Mouse (Mus musculus): Measurements from ENCODE around the gene Lsm4. TPM values are rescaled to one million over a fixed set of nuclear protein-coding genes. Genes with fewer than 3 reads are reported as not detected.

The Lsm4 gene
- polyA plus RNA-seq, 1 experiment from 2014 or later: 147 TPM

GRCm38 (mm10) chr8:70696019-70696885 is 23.2 kb downstream of the Lsm4 start:
- TF ChIP-seq EP300 (optimal IDR thresholded peaks at IDR 0.05) (no peak), CTCF (IDR thresholded peaks at IDR 0.05; ENCODE audit: low read depth) (no peak; the same call in 1 of the 2 replicates)
- peak overlapping the region; percentile 15 for H3K4me3 ChIP-seq (ENCODE audit: low read depth, low read length)
- H3K9ac ChIP-seq (ENCODE audit: low read length): peak overlapping the region; percentile 50; the same call in 1 of the 2 replicates
- H3K4me2 ChIP-seq (replicated peaks; ENCODE audit: low read depth): peak overlapping the region; percentile 47
- peak; percentile 25; the same call in 1 of the 2 replicates for ATAC-seq (ENCODE audit: low FRiP score, low TSS enrichment)
- WGBS: 3% methylated on average over 30 of the region's 31 CpGs
- no peaks in the 10 kb centered on the region for H3K9me3 ChIP-seq (ENCODE audit: control insufficient read depth, low read length)
- no peaks in the 10 kb centered on the region for H3K36me3 ChIP-seq (ENCODE audit: control insufficient read depth, insufficient read depth, low read length)
- DNase-seq (ENCODE audit: low spot score): peak; percentile 90
- H3K4me1 ChIP-seq (replicated peaks; ENCODE audit: control insufficient read depth, insufficient read depth): peaks cover 22% of the 10 kb centered on the region
- peak overlapping the region; percentile 100 for H3K27ac ChIP-seq (replicated peaks)
- no peaks in the 10 kb centered on the region for H3K27me3 ChIP-seq (ENCODE audit: control insufficient read depth, insufficient read depth, low read length)

GRCm38 (mm10) chr8:70696946-70697345 is 23.9 kb downstream of the Lsm4 start:
- no peaks in the 10 kb centered on the region for H3K27me3 ChIP-seq (ENCODE audit: control insufficient read depth, insufficient read depth, low read length)
- no peaks in the 10 kb centered on the region for H3K9me3 ChIP-seq (ENCODE audit: control insufficient read depth, low read length)
- ATAC-seq (ENCODE audit: low FRiP score, low TSS enrichment) (no peak), DNase-seq (ENCODE audit: low spot score) (no peak)
- peak overlapping the region; percentile 47 for H3K4me2 ChIP-seq (replicated peaks; ENCODE audit: low read depth)
- peak overlapping the region; percentile 50; the same call in 1 of the 2 replicates for H3K9ac ChIP-seq (ENCODE audit: low read length)
- no peaks in the 10 kb centered on the region for H3K36me3 ChIP-seq (ENCODE audit: control insufficient read depth, insufficient read depth, low read length)
- peaks cover 18% of the 10 kb centered on the region for H3K4me1 ChIP-seq (replicated peaks; ENCODE audit: control insufficient read depth, insufficient read depth)
- 33% methylated on average over 4 of the region's 4 CpGs for WGBS
- H3K27ac ChIP-seq (replicated peaks): peak overlapping the region; percentile 100
- TF ChIP-seq CTCF (IDR thresholded peaks at IDR 0.05; ENCODE audit: low read depth) (no peak), EP300 (optimal IDR thresholded peaks at IDR 0.05) (no peak)
- H3K4me3 ChIP-seq (ENCODE audit: low read depth, low read length): peak overlapping the region; percentile 15; the same call in 1 of the 2 replicates

- Histone ChIP-seq H3K4me1 (replicated peaks; ENCODE audit: control insufficient read depth, insufficient read depth) (peaks cover 17% of the 10 kb centered on the region), H3K4me3 (ENCODE audit: low read depth, low read length) (peak overlapping the region; percentile 87), H3K4me2 (replicated peaks; ENCODE audit: low read depth) (peak overlapping the region; percentile 55), H3K36me3 (ENCODE audit: control insufficient read depth, insufficient read depth, low read length) (no peaks in the 10 kb centered on the region), H3K9ac (ENCODE audit: low read length) (peak overlapping the region; percentile 60), H3K27ac (replicated peaks) (peak overlapping the region; percentile 100), H3K9me3 (ENCODE audit: control insufficient read depth, low read length) (no peaks in the 10 kb centered on the region), H3K27me3 (ENCODE audit: control insufficient read depth, insufficient read depth, low read length) (no peaks in the 10 kb centered on the region)
- TF ChIP-seq EP300 (optimal IDR thresholded peaks at IDR 0.05) (no peak), CTCF (IDR thresholded peaks at IDR 0.05; ENCODE audit: low read depth) (no peak)
- whole genome bisulfite sequencing: 50% methylated on average over 12 of the region's 12 CpGs
- no peak for DNase-seq (ENCODE audit: low spot score)
- no peak for ATAC-seq (ENCODE audit: low FRiP score, low TSS enrichment)
These were observed 24.6 kb downstream of the Lsm4 start for GRCm38 (mm10) chr8:70697366-70698250.

- H3K27ac ChIP-seq (replicated peaks): peak within 1 kb of the TSS; percentile 100
- H3K9ac ChIP-seq (ENCODE audit: low read length): peak within 1 kb of the TSS; percentile 99
- peaks cover 17% of the 10 kb centered on the region for H3K4me1 ChIP-seq (replicated peaks; ENCODE audit: control insufficient read depth, insufficient read depth)
- WGBS: under 1% methylated on average over 51 of the region's 69 CpGs
- TF ChIP-seq CTCF (IDR thresholded peaks at IDR 0.05; ENCODE audit: low read depth): peak; percentile 50
- peak; percentile 86 for TF ChIP-seq EP300 (optimal IDR thresholded peaks at IDR 0.05)
- H3K4me2 ChIP-seq (replicated peaks; ENCODE audit: low read depth): peak within 1 kb of the TSS; percentile 62
- no peaks in the 10 kb centered on the region for H3K9me3 ChIP-seq (ENCODE audit: control insufficient read depth, low read length)
- no peaks in the 10 kb centered on the region for H3K36me3 ChIP-seq (ENCODE audit: control insufficient read depth, insufficient read depth, low read length)
- H3K4me3 ChIP-seq (ENCODE audit: low read depth, low read length): peak within 1 kb of the TSS; percentile 87
- no peaks in the 10 kb centered on the region for H3K27me3 ChIP-seq (ENCODE audit: control insufficient read depth, insufficient read depth, low read length)
- peak; percentile 87 for ATAC-seq (ENCODE audit: low FRiP score, low TSS enrichment)
- DNase-seq (ENCODE audit: low spot score): peak; percentile 99
These were observed 25.5 kb downstream of the Lsm4 start, which contains the start of gene Jund for GRCm38 (mm10) chr8:70698310-70699109. TSS of gene Jund (plus strand) at chr8:70698949.
